Mouse (Mus musculus) heart, embryonic 10.5 days (tissue): ENCODE results near the gene Opa3. TPM values are rescaled to one million over a fixed set of nuclear protein-coding genes. Genes with fewer than 3 reads are reported as not detected.
"Not testable (repeated sequence)": the region's sequence is repeated elsewhere in the genome, so short reads cannot be mapped to it uniquely, and the experiment has no call there.

Source experiments
- DNase-seq: peaks from one replicate; pipeline ENCODE4 v3.0.0-alpha.2; 2017; ENCODE audit warnings: low spot score
- H3K27ac ChIP-seq: fragments of 300-500 bp; sonication (generic); 2 replicates; pipeline ENCODE4 v1.5.1; 2016; ENCODE audit warnings: mild to moderate bottlenecking
- H3K27me3 ChIP-seq: fragments of 300-500 bp; sonication (generic); 2 replicates; pipeline ENCODE4 v1.6.1; 2016; ENCODE audit warnings: mild to moderate bottlenecking; ENCODE audit not compliant: poor library complexity, insufficient read depth, severe bottlenecking
- H3K36me3 ChIP-seq: fragments of 300-500 bp; sonication (generic); 2 replicates; pipeline ENCODE4 v1.6.1; 2016; ENCODE audit warnings: mild to moderate bottlenecking, moderate library complexity
- H3K4me1 ChIP-seq: fragments of 300-500 bp; sonication (generic); 2 replicates; pipeline ENCODE4 v1.6.1; 2016; ENCODE audit warnings: mild to moderate bottlenecking
- H3K4me3 ChIP-seq: fragments of 300-500 bp; sonication (generic); 2 replicates; pipeline ENCODE4 v1.5.1; 2016; ENCODE audit warnings: mild to moderate bottlenecking, moderate library complexity
- H3K9me3 ChIP-seq: fragments of 300-500 bp; sonication (generic); 2 replicates; pipeline ENCODE4 v1.6.1; 2016; ENCODE audit warnings: mild to moderate bottlenecking, moderate library complexity
- WGBS: fragments of 180-500 bp; shearing (Covaris S2); methylation state at CpG from one replicate; pipeline ENCODE4 v1.1.7; 2016; 5-methylcytosine and 5-hydroxymethylcytosine counted together
- polyA plus RNA-seq: library from polyadenylated mRNA; unstranded; fragments of >200 nt; fragmentation: Nextera tagmentation; extraction: Ambion mirVana; gene quantifications from 2 replicates; pipeline ENCODE4 v1.2.1, GENCODE M21; 2016

The Opa3 gene
- polyA plus RNA-seq, 1 experiment from 2014 or later: 47.9 TPM

DNA sequence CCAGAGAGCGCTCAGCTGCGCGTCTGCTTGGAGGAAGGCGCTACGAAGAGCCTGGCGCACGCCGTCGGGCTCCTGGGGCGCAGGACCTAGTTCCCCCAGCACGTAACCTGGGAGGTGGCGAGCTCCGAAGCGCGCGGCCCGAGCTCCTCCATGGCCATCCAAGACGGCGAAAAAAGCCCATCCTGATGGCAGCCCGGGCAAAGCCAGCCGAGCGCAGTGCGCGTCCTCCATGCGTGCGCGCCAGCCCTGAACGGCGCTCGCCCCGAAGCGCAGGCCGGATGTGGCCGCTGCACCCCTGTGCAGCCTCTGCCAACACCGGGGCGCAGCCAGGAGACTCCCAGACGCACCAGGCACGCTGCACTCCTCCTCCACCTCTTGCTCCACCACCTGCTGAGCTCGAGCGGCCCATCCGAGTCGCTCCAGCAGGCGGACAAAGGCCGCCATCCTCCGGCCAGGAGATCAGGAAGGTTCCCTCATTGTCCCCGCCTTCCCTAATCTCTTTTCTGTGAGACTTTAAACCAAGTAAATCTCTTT lies 51.5 kb downstream of the Opa3 start, which contains the start of gene Ppm1n:
Gene Ppm1n (minus strand): TSS at position 484 of the 534 bp plus-strand sequence.
- Histone ChIP-seq H3K4me1 (peaks cover 18% of the 10 kb centered on the region), H3K27ac (0 out of 2 replicates have a peak within 1 kb of the TSS, but pooled peaks have one; percentile 23), H3K9me3 (no peaks in the 10 kb centered on the region), H3K4me3 (peak within 1 kb of the TSS; percentile 57), H3K27me3 (peaks cover 70% of the 10 kb centered on the region), H3K36me3 (no peaks in the 10 kb centered on the region)
- WGBS: under 1% methylated on average over 46 of the region's 46 CpGs
- no peak for DNase-seq

DNA sequence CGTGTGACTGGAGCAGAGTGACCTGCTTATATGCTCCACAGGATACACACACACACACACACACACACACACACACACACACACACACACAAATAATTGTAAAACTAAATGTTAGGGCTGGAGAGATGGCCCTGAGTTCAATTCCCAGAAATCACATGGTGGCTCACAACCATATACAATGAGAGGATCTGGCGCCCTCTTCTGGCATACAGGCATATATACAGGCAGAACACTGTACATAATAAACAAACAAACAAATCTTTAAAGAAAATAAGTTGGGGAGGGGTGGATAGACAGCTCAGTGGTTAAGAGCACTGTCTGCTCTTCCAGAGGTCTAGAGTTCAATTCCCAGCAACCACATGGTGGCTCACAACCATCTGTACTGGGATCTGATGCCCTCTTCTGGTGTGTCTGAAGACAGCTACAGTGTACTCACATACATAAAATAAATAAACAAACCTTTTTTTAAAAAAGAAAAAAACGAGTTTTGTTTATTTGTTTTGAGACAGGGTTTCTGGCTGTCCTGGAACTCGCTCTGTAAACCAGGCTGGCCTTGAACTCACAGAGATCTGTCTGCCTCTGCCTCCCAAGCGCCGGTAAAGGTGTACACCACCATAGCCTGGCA lies 53.7 kb downstream of the Opa3 start:
- 34% methylated on average over 6 of the region's 6 CpGs for WGBS
- H3K4me1 ChIP-seq: peaks cover 18% of the 10 kb centered on the region
- H3K27ac ChIP-seq, H3K9me3 ChIP-seq, H3K36me3 ChIP-seq, DNase-seq: not testable (repeated sequence)
- H3K27me3 ChIP-seq: peaks cover 70% of the 10 kb centered on the region
- H3K4me3 ChIP-seq: peak overlapping the region; percentile 67

DNA sequence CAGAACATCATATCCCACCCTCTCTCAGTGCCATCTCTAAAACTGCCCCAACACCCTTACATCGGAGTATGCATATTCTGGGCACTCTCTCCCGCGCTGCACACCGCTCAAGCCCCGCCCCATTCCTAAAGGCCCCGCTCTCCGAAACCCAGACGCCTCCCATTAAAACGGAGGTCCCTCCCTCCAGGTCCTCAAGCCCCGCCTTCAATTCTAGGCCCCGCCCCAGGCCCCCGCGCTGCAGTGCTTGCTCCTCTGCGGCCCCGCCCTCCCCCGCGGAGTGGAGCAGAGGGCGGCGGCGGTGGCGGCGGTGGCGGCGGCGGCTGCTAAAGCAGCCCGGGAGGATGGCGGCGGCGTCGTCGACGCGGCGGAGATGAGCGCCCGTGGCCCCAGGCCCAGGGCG lies 54.3 kb downstream of the Opa3 start, which contains the start of gene Rtn2:
Gene Rtn2 (plus strand): TSS at position 240 of the 400 bp plus-strand sequence.
- WGBS: 2% methylated on average over 37 of the region's 37 CpGs
- H3K4me3 ChIP-seq: peak within 1 kb of the TSS; percentile 67
- peak; percentile 95 for DNase-seq
- H3K4me1 ChIP-seq: peaks cover 18% of the 10 kb centered on the region
- peaks cover 65% of the 10 kb centered on the region for H3K27me3 ChIP-seq
- no peaks in the 10 kb centered on the region for H3K36me3 ChIP-seq
- peak within 1 kb of the TSS; percentile 65 for H3K27ac ChIP-seq
- no peaks in the 10 kb centered on the region for H3K9me3 ChIP-seq

DNA sequence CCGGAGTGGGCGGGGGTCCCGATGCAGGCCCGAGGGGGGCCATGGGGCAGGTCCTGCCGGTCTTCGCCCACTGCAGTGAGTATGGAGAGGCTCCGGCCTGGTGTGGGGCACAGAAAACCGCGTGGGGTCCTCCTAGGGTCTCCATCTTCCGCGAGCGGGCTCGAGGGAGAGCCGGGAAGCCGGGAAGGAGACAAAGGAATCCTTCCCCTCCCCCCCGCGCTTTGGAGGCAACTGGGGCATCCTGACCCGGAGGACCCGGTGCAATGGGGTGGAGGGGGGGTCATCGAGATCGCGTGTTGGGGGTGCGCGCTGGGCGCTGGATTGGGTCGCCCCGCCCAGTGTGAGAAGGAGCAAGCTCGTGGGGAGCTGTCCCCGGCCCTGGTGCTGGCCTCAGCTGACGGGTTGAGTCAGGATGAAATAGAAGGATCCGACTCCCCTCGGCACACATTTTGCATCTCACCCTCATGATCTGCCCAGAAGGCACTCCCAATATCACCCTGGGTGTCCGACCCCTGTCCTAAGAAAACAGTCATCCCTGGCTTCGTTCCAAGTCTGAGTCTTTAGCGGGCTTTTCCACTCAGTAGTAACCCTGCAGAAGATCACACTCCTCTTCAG lies 54.8 kb downstream of the Opa3 start:
- no peak for DNase-seq
- Histone ChIP-seq H3K9me3 (no peaks in the 10 kb centered on the region), H3K36me3 (no peaks in the 10 kb centered on the region), H3K4me1 (peaks cover 18% of the 10 kb centered on the region), H3K27me3 (peaks cover 60% of the 10 kb centered on the region), H3K4me3 (peak overlapping the region; percentile 67), H3K27ac (peak overlapping the region; percentile 65)
- 2% methylated on average over 33 of the region's 35 CpGs for WGBS

DNA sequence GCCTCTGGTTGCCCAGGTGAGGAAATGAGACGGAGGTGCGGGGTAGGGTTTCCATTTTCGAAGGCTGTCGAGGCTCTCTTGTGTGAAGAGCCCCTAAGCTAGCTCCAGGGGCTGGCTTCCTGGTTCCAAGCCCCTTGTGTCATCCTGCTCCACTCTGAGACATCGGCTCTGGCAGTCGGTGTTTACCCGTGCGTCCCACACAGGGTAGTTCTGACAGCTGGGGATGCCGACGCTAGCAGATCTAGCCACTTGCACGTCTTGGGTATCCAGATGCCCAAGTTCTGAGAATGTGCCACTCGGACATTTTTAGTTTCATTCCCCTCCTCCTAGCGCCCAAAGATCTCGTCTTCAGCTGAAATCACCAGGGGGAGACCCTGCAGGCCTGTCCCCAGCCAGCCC lies 55.3 kb downstream of the Opa3 start:
- peaks cover 55% of the 10 kb centered on the region for H3K27me3 ChIP-seq
- H3K4me3 ChIP-seq: peak overlapping the region; percentile 67; the same call in 1 of the 2 replicates

DNA sequence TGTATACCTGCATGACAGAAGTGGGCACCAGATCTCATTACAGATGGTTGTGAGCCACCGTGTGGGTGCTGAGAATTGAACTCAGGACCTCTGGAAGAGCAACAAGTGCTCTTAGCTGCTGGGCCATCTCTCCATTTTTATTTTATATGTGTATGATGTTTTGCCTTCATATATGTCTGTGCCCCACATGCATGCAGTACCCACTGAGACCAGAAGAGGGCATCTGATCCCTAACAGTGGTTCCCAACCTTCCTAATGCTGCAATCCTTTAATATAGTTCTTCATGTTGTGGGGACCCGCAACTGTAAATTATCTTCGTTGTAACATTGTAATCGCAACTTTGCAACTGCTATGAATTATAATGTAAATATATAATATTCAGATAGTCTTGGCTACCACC lies 56.6 kb downstream of the Opa3 start:
- Histone ChIP-seq H3K36me3 (no peaks in the 10 kb centered on the region), H3K27me3 (peaks cover 41% of the 10 kb centered on the region), H3K4me1 (peaks cover 9% of the 10 kb centered on the region), H3K4me3 (no peak overlapping the region), H3K27ac (no peak overlapping the region), H3K9me3 (no peaks in the 10 kb centered on the region)
- DNase-seq: no peak
- WGBS: 22% methylated on average over 4 of the region's 4 CpGs

More for the DNA sequence above, 55.3 kb downstream of the Opa3 start:
- no peaks in the 10 kb centered on the region for H3K9me3 ChIP-seq
- peaks cover 18% of the 10 kb centered on the region for H3K4me1 ChIP-seq
- 38% methylated on average over 14 of the region's 14 CpGs for WGBS
- H3K36me3 ChIP-seq: no peaks in the 10 kb centered on the region
- no peak for DNase-seq
- H3K27ac ChIP-seq: no peak overlapping the region

DNA sequence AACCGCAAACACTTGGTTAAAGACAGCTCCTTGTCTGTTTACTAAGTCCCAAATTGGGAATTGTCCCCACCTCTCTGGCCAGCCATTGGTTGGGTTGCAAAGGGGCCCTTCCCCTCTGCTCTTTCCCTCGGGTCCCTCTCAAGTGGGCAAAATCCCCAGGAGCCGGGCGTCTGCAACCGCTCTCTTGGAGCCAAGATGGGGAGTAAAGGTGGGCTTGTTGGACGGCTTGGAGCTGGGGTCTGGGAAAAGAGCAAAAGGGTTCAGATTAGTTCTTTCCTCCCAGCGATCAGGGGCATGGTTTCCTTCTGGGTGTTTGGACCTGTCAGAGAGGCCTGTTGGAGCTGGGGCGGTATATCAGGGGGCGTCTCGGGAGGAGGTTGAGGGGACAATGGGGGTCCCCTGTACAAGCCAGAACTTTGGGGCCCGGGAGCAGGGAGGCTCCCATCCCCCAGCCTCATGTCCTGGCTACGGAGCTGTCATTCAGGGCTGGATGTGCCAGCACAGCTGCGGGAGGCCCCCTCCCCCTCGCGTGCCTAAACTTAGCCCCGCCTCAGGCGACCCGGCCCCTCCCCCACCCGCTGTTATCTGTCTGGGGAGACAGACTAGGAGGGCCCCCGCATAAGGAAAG lies 62.9 kb downstream of the Opa3 start:
- H3K27ac ChIP-seq: peak overlapping the region; percentile 87
- 0% methylated on average over 20 of the region's 20 CpGs for WGBS
- no peaks in the 10 kb centered on the region for H3K36me3 ChIP-seq
- no peaks in the 10 kb centered on the region for H3K9me3 ChIP-seq
- peak; percentile 91 for DNase-seq
- peak overlapping the region; percentile 72 for H3K4me3 ChIP-seq
- no peaks in the 10 kb centered on the region for H3K27me3 ChIP-seq
- peaks cover 29% of the 10 kb centered on the region for H3K4me1 ChIP-seq

DNA sequence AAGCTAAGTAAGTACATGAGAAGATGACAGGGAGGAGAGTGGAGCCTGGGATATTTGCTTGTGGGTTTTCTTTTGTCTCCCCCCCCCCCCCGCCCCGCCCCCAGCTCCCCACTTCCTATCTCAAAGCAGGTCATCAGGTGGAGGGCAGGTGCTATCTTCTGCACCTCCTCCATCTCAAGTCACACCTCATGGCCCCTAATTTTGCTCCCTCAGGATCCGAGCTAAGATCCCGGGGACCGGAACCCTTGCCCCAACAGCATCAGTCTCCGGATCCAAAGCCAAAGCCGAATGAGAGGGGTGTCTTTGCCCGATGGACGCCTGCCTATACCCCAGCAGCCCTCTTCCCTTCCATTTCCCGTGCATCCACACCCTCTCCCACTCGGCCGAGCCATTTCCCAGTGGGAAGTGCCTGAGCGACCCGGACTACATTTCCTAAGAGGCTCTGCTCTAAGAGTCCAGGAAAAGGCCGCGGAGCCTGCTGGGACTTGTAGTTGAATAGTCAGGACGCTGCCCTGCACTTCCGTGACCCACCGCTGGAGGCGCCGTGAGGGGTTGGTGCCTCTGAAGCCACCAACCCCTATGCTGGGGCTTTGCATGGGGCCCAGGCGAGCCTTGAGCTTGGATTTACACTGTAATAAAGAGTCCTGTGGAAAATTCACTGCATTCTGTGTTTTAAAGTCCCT lies 67.5 kb downstream of the Opa3 start:
- Histone ChIP-seq H3K27me3 (no peaks in the 10 kb centered on the region), H3K9me3 (no peaks in the 10 kb centered on the region), H3K4me1 (peaks cover 23% of the 10 kb centered on the region), H3K36me3 (no peaks in the 10 kb centered on the region), H3K27ac (peak overlapping the region; percentile 79), H3K4me3 (peak overlapping the region; percentile 55)
- peak; percentile 97 for DNase-seq
- 19% methylated on average over 20 of the region's 22 CpGs for WGBS

DNA sequence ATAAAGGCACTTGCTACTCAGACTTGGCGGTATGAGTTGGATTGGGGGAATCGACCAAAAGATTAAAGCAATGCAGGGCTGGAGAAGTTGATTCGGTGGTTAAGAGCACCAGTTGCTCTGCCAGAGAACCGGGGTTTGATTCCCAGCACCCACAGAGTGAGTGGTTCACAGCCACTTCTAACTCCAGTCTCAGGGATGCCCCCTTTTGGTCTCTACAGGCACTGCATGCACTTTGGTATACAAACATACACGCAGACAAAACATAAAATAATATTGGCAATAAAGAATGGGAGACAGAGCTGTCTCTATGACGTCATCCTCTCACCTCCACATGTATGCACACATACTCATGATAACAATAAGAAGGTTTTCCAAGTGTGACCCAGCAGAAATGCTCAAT lies 68.9 kb downstream of the Opa3 start:
- DNase-seq: no peak
- no peaks in the 10 kb centered on the region for H3K36me3 ChIP-seq
- peaks cover 6% of the 10 kb centered on the region for H3K27me3 ChIP-seq
- 83% methylated on average over 6 of the region's 6 CpGs for WGBS
- H3K4me3 ChIP-seq: no peak overlapping the region
- no peaks in the 10 kb centered on the region for H3K9me3 ChIP-seq
- peaks cover 14% of the 10 kb centered on the region for H3K4me1 ChIP-seq
- no peak overlapping the region for H3K27ac ChIP-seq

DNA sequence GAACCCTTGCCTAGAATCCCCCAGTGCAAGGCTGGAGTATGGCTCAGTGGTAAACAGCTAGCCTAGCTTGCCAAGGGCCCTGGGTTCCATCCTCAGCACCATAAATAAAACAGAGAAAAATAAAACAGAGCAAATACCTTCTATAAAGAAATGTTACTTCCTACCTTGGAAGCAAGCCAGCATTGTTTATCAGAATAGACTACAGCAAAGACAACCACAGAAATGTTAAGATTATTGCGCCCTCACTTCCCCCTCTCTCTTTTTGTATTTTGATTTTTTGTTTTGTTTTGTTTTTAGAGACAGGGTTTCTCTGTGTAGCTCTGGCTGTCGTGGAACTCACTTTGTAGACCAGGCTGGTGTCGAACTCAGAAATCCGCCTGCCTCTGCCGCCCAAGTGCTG lies 69.7 kb downstream of the Opa3 start:
- H3K36me3 ChIP-seq: no peaks in the 10 kb centered on the region
- peaks cover 15% of the 10 kb centered on the region for H3K4me1 ChIP-seq
- H3K27ac ChIP-seq: no peak overlapping the region
- 83% methylated on average over 5 of the region's 5 CpGs for WGBS
- H3K27me3 ChIP-seq: peaks cover 14% of the 10 kb centered on the region
- DNase-seq: no peak
- no peaks in the 10 kb centered on the region for H3K9me3 ChIP-seq
- H3K4me3 ChIP-seq: no peak overlapping the region

DNA sequence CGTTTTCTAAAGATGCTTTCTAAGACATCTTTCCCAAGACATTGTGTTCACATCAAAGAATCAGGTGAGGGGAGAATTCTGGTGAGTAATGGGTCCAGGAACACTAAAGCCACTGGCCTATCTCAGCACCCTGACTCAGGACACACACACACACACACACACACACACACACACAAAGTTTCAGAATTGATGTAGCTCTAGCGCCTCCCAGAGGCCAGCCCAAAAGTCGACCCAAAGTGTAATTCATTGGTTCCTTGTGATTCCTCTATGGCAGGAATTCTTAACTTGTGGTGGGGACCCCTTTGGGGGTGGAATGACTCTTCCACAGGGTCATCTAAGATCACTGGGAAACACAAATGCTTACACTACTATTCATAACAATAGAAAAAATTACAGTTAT lies 71.1 kb downstream of the Opa3 start:
- no peak overlapping the region for H3K4me3 ChIP-seq
- 25% methylated on average over 3 of the region's 3 CpGs for WGBS
- no peak overlapping the region for H3K27ac ChIP-seq
- H3K9me3 ChIP-seq: no peaks in the 10 kb centered on the region
- no peak for DNase-seq
- peaks cover 17% of the 10 kb centered on the region for H3K4me1 ChIP-seq
- H3K36me3 ChIP-seq: no peaks in the 10 kb centered on the region
- H3K27me3 ChIP-seq: peaks cover 28% of the 10 kb centered on the region

DNA sequence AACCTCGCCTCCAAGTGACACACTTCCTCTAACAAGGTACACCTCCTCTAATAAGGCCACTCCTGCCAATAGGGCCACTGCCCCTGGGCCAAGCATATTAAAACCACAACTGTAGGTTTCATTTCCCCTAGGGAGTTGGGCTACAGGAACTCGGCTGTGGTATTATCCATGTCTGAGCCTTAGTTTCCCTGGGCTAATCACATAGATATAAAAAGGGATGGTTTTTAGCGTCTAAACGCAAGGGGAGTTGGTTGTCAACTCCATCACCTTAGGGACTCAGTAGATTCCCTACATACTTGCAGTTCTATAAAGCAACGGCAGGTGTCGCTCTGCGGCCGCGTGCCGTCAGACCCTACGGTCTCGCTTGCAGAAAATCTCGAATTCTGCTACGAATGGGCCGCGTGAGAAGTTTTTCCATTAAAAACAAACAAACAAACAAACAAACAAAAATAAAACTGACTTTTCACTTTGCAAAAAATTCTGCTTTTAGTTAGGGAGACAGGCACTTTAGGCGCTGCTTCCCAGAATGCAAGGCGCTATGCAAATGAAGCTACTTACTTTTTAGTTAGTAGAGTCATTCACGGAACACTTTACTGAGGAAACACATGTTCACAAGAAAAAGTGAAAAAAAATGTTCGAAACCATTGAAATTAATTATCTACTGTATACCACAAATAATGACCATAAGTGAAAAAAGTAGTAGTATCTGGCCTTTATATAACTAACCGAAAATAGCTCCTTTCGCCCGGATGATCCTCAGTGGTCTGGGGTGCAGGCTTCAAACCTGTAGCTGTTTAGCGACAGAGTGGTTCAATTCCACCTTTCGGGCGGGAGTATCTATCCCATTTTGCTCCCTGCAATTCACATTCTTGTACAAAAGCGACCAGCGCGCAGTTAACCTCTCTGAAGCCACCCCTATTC lies 72.6 kb downstream of the Opa3 start:
- no peaks in the 10 kb centered on the region for H3K36me3 ChIP-seq
- H3K4me3 ChIP-seq: peak overlapping the region; percentile 54
- H3K4me1 ChIP-seq: peaks cover 25% of the 10 kb centered on the region
- peak overlapping the region; percentile 82 for H3K27ac ChIP-seq
- H3K27me3 ChIP-seq: peaks cover 44% of the 10 kb centered on the region
- no peaks in the 10 kb centered on the region for H3K9me3 ChIP-seq
- under 1% methylated on average over 29 of the region's 29 CpGs for WGBS
- peak; percentile 83 for DNase-seq
